Mouse (Mus musculus) megakaryocyte, adult 5-6 weeks (primary cell): Measurements from ENCODE around the gene Slc41a3. TPM values are rescaled to one million over a fixed set of nuclear protein-coding genes. Genes with fewer than 3 reads are reported as not detected.

Experiments used
- ATAC-seq: 2 replicates; pipeline ENCODE4 v1.8.0; 2016; ENCODE audit warnings: mild to moderate bottlenecking, inconsistent platforms; ENCODE audit not compliant: poor library complexity, severe bottlenecking
- total RNA-seq, 2 experiments: library from RNA; stranded (forward) in 1 of 2; stranded (reverse) in 1 of 2; fragments of 153-499, 151-499 nt in 1 of 2; fragments of 221-1000, 200-1000 nt in 1 of 2; gene quantifications; 2 replicates each; pipeline versions ENCODE4 v1.2.3 to v1.2.4; 2015 to 2017

The Slc41a3 gene
- total RNA-seq (2015) = 11.5 and 11.6 TPM in 2 replicates
- 5.8 and 7.1 TPM in 2 replicates for total RNA-seq (2017)

DNA sequence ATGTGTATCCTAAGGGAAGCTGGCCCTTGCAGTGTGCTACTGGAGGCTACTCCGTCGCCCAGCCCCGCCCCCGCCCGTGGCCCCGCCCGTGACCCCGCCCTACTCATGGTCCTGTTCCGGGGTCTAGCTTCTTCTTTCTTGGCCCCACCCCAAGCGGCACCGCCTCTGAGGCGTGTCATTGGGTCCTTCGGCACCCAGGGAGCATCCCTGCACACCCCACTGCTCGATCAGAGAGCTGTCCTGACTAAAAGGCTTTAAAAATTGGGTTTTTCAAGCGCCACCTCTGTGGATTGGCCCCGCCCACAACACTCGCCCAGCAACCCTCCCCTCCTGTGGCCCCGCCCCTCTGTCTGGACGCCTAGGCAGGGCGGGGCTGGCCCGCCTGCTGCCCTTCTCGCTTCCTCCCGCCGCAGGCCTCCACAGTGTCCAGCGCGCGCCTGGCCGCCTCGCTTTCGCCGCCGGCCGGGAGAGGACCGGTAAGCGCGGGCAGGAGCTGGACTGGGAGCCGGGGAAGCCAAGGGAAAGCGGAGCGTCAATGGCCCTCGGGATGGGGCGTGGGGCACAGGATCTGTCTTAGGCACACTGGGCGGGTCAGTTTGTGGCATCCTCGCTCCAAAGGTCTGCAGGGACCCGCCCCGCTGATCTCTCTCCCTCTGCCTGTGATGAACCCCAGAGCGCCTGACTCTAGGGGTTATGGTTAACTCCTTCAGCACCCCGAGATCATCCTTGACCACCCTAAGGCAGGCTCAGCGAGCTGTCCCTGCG is at the start of gene Slc41a3:
Gene Slc41a3 (plus strand): TSS at position 193 of the 765 bp plus-strand sequence.
- ATAC-seq = peak; percentile 84

DNA sequence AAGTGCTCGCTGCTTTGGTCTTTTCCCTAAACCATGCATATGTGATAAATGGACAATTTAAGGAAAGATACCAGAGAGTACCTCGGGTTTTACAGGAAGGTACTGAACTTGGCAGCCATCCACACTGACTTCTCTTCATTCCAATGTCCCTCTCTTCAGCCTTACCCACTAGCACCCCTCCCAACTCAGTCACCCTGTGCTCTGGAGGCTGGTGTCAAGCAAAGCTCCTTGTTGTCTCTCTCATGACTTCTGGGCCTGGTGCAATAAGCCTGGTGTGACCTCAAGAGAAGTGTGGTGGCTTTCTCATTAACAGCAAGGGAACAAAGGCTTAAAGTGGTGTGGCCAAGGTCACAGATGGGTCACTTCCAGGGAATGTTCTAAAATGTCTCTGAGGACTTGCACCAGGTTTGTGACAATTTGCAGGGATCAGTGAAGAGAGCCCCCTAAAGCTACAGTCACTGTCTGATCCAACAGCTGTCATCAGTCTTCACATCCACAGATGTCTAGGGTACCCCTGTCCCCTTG is 47.9 kb upstream of the Slc41a3 start:
- ATAC-seq = no peak

- ATAC-seq = no peak
These were observed 47.4 kb upstream of the Slc41a3 start for GRCm38 (mm10) chr6:90557077-90557476.

DNA sequence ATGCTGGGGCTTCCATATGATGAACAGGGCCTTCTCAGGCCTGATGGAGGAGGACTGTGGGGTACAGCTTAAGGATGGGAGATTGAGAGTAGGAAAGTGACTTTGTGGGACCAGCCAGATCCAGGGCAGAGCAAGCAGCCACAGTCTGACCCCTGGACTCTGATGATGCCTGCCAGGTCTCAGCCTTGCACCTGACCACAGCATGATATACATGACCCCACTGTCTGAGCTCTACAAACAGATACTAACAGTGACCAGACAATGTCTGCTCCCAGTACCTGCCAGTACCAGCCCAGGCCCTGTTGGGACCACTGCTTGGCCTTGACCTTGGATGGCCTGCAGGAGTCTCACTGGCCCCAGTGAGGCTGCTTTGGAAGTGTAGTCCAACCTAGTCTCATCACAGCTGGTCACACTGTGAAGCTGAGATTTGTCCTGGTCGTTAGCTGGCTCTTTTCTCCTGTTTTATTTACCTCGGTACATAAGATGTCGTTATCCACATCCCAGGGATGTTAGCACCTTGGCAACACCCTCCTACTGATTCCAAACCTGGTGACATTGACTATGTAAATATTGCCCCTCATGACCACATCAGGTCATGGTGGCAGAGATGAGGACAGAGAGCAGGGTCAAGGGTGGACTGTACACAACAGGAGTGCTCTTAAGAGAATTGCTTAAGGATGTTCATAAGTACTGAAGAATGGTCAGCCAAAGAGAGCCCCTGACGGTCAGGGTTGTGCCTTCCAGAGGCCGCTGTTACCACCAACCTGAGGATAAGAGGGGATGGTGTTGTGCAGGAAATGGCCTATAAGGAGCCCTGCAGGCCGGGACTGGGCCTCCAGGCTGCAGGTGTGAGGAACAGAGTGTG is 46.5 kb upstream of the Slc41a3 start:
- no peak for ATAC-seq

DNA sequence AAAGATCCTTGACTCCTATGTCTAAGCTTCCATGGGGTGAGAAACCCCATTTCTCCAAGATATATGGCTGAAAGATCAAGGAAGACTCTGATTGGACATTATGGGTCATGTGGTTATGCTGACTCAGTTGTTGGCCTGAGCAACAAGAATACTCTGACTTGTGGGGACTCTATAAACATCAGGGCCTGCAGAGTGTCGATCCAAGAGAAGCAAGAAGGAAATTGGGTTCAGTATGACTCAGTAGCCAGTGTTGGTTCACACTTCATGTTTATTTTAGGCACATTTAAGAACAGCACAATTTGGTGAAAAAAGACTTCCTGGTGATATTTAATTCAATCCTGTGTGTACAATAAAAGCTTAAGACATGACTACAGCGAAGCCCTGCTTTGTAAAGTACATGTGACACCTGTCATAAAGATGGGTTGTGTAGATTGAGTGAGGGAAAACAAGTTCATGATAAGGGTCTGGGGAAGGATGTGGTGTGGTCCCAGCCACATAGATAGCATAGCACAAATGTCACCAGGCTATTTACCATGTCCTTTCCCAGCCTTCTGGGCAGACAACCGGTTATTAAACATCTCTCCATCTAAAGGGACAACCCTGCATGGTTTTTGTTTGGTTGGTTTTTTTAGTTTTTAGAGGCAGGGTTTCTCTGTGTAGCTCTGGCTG is 44.0 kb upstream of the Slc41a3 start:
- peak; percentile 38; the same call in 1 of the 2 replicates for ATAC-seq

- no peak for ATAC-seq
These were observed 43.2 kb upstream of the Slc41a3 start for GRCm38 (mm10) chr6:90561234-90561781.

GRCm38 (mm10) chr6:90564240-90564639 is 40.3 kb upstream of the Slc41a3 start:
- ATAC-seq = no peak

- ATAC-seq = no peak
These were observed 38.9 kb upstream of the Slc41a3 start for GRCm38 (mm10) chr6:90565357-90566215.

- no peak for ATAC-seq
These were observed 37.0 kb upstream of the Slc41a3 start for GRCm38 (mm10) chr6:90567486-90567885.

DNA sequence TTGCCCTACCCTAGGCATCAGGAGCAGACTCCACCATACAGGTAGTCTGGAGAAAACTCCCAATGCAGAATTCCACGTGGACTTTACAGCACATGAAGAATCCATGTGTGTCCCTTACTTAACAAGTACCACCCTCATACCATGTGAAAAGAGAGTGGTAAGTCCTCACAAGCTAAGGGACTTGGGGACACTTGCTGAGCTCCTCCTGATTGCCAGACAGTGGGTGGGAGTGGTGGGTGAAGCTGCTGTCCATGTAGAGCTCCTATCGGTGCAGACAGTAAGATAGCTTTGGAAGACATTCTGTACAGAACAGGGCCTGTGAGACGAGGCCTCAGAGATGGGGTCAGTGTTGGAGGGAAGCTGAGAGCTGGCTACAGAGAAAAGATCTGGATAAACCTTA is 36.6 kb upstream of the Slc41a3 start:
- no peak for ATAC-seq

DNA sequence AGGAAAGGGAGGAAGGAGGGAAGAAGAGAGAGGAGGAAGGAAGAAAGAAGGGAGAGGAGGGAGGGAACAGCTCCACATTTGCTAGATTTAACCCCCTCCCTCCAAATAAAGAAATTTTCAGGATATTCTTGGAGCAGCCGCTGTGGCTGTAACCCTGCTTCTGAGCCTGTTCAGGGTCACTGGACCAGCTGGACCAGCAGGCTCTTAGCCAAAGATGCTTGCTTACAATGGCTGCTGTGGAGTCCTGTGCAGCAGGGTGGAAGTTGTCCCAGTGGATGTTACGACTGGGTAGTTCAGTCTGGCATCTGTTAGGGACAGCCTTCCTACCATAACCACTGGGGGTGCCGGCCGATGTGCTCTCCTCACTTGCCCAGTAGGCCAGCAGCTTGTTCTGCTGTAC is 35.8 kb upstream of the Slc41a3 start:
- ATAC-seq = no peak

DNA sequence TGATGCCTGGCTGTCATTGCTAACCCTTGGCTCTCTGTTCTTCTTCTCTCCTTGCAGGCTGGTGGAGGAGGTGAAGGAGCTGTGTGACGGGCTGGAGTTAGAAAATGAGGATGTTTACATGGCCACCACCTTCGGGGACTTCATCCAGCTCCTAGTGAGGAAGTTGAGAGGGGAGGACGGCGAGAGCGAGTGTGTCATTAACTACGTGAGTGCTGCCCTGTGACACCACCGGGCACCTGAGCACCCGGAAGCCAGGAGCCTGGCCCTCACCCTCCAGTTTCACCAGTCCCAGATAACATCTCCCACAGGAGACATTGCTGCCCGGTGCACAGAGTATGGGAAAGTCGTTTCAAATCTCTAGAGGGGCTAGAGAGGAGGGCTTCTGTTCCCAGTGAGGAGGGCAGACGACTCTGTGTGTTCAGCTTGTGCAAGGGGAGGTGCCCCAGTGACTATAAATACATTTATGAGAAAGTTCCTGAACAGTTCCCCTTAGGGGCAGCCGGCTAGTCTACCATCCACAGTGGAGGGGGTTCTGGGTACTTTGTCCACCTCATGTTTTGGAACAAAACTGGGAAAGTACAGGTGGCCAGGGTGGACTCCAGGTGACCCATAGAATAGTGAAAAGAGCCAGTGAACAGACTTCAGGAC is 34.7 kb upstream of the Slc41a3 start:
- peak; percentile 56 for ATAC-seq

- ATAC-seq = no peak
These were observed 34.1 kb upstream of the Slc41a3 start for GRCm38 (mm10) chr6:90570392-90570791.

- peak; percentile 87 for ATAC-seq
These were observed 29.2 kb upstream of the Slc41a3 start for GRCm38 (mm10) chr6:90575261-90575715.

DNA sequence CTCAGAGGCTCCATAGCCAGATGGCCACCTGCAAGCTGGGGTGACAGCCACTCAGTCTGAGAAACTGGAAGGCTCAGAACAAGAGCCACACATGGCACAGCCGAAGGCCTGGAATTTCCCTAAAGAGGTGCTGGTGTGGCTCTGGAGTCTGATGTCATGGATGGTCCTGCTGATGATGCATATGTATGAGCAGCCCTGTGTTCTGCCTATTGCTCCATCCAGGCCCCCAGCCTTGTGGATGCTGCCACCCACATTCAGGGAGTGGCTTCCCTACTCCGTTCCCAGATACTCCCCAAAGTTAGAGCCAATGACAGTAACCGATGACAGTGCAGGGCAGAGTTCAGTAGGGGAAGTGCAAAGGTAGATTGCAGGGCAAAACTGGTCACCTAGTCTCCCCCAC is 26.4 kb upstream of the Slc41a3 start:
- no peak for ATAC-seq

- no peak for ATAC-seq
These were observed 22.2 kb upstream of the Slc41a3 start for GRCm38 (mm10) chr6:90582331-90582730.

DNA sequence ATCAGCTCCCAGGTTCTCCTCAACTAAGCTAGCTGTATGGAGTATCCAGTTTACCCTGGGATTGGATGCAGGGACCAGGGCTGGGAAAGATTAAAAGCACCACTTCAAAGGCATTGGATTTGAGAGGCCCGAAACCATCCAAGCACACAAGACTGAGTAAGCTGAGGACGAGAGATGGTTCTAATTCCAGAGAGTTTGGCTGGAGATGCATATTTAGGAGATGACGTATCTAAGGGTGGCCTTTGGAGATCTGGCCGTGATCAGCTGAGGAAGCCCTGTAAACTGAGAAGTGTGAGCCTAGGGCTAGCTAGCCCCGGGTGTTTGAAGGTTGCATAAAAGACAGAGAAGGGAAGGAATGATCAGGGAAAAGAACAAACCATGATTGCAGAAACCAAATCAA is 16.4 kb upstream of the Slc41a3 start:
- ATAC-seq = no peak

GRCm38 (mm10) chr6:90590707-90591106 is 13.8 kb upstream of the Slc41a3 start:
- ATAC-seq = no peak

DNA sequence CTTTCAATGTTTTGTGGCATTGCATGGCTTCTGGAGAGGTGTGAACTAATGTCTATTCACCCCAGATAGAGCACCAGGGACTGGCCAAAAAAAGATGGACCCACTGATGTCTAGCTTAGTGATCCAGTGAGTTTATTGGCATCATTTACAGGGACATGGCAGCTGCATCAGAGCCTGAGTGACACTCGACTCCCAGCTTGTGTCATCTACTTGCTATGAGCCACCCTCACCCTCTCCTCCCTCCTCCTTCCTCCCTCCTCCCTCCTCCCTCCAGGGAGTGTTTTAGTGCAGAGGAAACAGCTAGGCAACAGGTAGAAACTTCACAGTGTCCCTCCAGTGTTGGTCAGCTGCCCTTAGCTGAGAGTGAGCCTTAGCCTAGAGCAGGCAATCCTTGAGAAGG is 9.6 kb upstream of the Slc41a3 start:
- ATAC-seq = no peak
